Mouse (Mus musculus): ENCODE results near the gene Myocos. TPM values are rescaled to one million over a fixed set of nuclear protein-coding genes. Genes with fewer than 3 reads are reported as not detected.

Gene Myocos
- polyA plus RNA-seq, 1 experiment from 2014 or later, result not detected

DNA sequence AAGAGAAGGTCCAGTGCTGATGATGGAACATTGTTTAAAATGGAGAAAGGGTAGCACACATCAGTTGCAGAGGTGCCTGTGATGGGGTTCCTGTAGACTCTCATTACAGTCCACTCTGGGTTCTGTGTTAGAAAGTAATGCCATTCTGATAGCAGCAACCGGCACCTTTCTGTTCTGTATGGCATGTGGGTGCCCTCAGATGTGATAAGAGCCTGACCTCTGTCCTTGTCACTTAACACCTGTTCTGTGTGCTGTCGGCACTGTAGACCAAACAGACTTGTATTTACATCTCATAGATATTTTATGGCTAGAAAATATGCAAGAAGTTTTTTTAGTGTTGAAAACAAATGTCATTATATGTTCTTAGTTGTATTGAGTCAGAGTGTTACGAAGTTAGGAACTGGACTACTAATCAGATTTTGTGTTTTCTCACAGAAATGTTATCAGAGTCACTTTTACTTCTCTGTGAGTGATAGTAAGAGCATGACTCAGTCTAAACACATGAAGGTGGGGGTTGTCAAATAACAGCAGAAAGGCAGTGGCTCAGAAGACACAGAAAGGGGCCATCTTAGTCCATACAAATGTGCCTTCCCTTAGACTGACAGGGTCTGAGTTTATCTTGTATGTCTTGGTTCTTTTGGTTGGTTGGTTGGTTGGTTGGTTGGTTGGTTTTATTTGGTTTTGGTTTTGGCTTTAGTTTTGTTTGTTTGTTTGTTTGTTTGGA, 60.5 kb downstream of the Myocos start:
- H3K27ac ChIP-seq (ENCODE audit: low read length), result no peak overlapping the region
- 49% methylated on average over 3 of the region's 3 CpGs for WGBS
- no peaks in the 10 kb centered on the region for H3K9me3 ChIP-seq (ENCODE audit: control insufficient read depth, low read length)
- H3K27me3 ChIP-seq (ENCODE audit: control insufficient read depth, insufficient read depth, low read depth, low read length), result no peaks in the 10 kb centered on the region
- H3K36me3 ChIP-seq (ENCODE audit: control insufficient read depth, insufficient read depth, low read length), result peaks cover 7% of the 10 kb centered on the region
- no peaks in the 10 kb centered on the region for H3K4me1 ChIP-seq (replicated peaks; ENCODE audit: control insufficient read depth, insufficient read depth, low read length)
- ATAC-seq (ENCODE audit: low read depth), result no peak
- no peak overlapping the region for H3K4me3 ChIP-seq (ENCODE audit: low read length)
- H3K9ac ChIP-seq (ENCODE audit: low read length), result no peak overlapping the region
- no peak overlapping the region for H3K4me2 ChIP-seq (ENCODE audit: low read depth, low read length)

Small RNAs within 50 kb of the gene (microRNA-seq; reads per million reads assigned to microRNA genes)
- not detected for gene Gm27616

Other genes starting within 250 kb of the Myocos start
- gene Dnm3, start 180.2 kb downstream of the Myocos start, polyA plus RNA-seq (2015; fragmentation: Nextera tagmentation; extraction: Ambion mirVana), result 2.8 and 3.0 TPM in 2 replicates
- 21.3 and 22.9 TPM in 2 replicates for gene Mettl13, start 109.7 kb downstream of the Myocos start, polyA plus RNA-seq (2015; fragmentation: Nextera tagmentation; extraction: Ambion mirVana)
- gene Vamp4, start 87.7 kb downstream of the Myocos start, polyA plus RNA-seq (2015; fragmentation: Nextera tagmentation; extraction: Ambion mirVana), result 52.3 and 57.7 TPM in 2 replicates
- gene Myoc, start 19.1 kb downstream of the Myocos start, polyA plus RNA-seq (2015; fragmentation: Nextera tagmentation; extraction: Ambion mirVana), result 0.09 TPM in 1 of 2 replicates, not detected in the other
- gene Prrc2c, start 82.3 kb upstream of the Myocos start, polyA plus RNA-seq (2015; fragmentation: Nextera tagmentation; extraction: Ambion mirVana), result 147 TPM in 2 replicates
- 2.4 and 3.3 TPM in 2 replicates for gene Fmo4, start 155.8 kb upstream of the Myocos start, polyA plus RNA-seq (2015; fragmentation: Nextera tagmentation; extraction: Ambion mirVana)
- 29.2 and 41.0 TPM in 2 replicates for gene Fmo1, start 208.4 kb upstream of the Myocos start, polyA plus RNA-seq (2015; fragmentation: Nextera tagmentation; extraction: Ambion mirVana)
- 48.3 and 70.3 TPM in 2 replicates for gene Fmo2, start 240.5 kb upstream of the Myocos start, polyA plus RNA-seq (2015; fragmentation: Nextera tagmentation; extraction: Ambion mirVana)